Mouse (Mus musculus) urinary bladder, postnatal 10 days (tissue): Measurements from ENCODE around the gene Wnt7b.

Source experiments
- DNase-seq: peaks from one replicate; pipeline ENCODE4 v3.0.0; 2022; ENCODE audit warnings: low spot score

Wnt7b gene

DNA sequence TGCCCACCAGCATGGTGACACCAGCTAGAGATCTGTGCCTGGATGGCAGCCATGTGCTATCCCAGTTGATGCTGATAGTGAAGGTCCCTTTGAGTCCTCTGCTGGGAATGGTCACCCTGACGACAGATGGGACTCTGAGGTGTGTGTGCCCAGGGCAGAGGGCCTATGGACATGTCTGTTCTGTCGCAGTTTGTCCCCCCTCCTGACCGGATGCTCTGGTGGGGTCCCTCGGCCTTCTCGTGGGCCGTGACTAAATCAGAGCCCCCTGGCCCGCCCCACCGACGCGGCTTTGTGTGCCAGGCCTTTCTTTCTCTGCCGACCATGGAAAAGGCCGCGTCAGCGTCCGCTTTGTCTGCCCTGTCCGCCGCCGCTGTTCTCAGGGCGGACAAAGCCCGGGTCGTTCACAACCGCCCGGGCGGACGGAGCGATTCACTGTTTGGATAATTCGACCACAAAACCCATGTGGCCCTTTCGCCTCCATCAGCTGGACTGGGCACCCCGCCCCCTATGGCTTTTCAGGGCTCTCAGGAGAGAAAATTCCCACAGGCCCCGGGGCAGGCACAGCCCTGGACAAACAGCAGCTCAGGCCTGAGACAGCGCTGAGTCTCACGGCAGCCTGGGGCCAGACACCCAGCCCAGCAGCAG lies 74.8 kb downstream of the Wnt7b start:
- DNase-seq, result no peak

GRCm38 (mm10) chr15:85506680-85507079 lies 75.6 kb downstream of the Wnt7b start:
- DNase-seq, result no peak

- no peak for DNase-seq
Observed at GRCm38 (mm10) chr15:85505118-85505925, 77.0 kb downstream of the Wnt7b start.

- DNase-seq, result no peak
Observed at GRCm38 (mm10) chr15:85503127-85503526, 79.1 kb downstream of the Wnt7b start, which contains the start of gene 7530416G11Rik. Gene 7530416G11Rik (minus strand): TSS chr15:85503227.

- DNase-seq, result no peak
Observed at GRCm38 (mm10) chr15:85500267-85500666, 82.0 kb downstream of the Wnt7b start.

DNA sequence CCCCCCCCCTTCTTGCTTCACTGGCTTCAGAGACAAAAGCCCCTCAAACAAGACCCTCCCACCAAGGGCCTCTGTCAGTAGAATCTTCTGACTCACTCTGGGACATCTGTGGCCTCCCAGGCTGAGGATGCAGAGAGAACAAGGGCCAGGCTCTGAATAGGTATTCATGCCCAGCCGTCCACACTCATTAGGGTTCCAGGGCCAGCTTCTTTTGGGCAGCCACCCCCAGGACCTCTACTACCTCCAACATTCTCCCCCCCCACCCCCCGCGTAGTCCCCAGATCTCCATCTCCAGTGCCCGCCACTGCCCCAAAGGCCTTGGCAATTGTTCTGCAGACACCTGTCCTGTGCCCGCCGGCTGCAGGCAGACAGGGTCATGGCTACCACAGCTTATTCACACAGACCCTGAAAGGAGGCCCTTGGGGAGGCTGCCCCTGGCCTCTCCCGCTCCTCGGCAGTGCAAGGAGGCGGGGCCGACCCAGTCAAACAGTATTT lies 84.2 kb downstream of the Wnt7b start:
- no peak for DNase-seq

GRCm38 (mm10) chr15:85497548-85497947 lies 84.7 kb downstream of the Wnt7b start:
- no peak for DNase-seq

DNA sequence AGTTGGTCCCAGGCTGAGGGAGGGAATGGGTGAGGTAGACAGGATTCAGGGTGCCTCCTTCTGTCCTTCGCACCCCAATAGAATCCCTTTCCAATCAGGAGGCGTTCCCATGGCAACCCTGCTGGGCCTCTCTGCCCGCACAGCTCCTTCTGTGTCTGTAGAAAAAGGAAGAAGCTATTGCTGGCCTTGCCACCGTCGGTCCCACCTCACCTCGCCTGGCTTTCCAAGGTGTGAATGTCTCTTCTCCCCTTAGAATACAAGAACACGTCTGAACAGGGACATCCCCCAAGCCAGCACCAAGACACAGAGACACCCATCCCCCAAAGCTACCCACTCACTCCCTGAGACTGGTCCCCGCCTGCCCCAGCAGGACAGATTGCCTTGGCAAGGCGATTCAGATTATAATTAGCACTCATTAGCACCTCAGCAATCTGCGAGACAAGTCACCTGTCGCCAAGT lies 88.1 kb downstream of the Wnt7b start:
- no peak for DNase-seq

GRCm38 (mm10) chr15:85489751-85490150 lies 92.5 kb downstream of the Wnt7b start:
- no peak for DNase-seq

- DNase-seq, result no peak
Observed at GRCm38 (mm10) chr15:85488900-85489299, 93.4 kb downstream of the Wnt7b start.
